Mouse (Mus musculus) heart, embryonic 15.5 days (tissue): ENCODE data around the gene Inpp5e. TPM values are rescaled to one million over a fixed set of nuclear protein-coding genes. Genes with fewer than 3 reads are reported as not detected.
"Not testable (repeated sequence)": the region's sequence is repeated elsewhere in the genome, so short reads cannot be mapped to it uniquely, and the experiment has no call there.

Experiments
- ATAC-seq: fragments of 200-750 bp; cut with Nextera tagmentation; replicated peaks from 2 replicates; pipeline ENCODE4 v1.8.0; 2017; ENCODE audit warnings: low read depth, moderate TSS enrichment; ENCODE audit not compliant: insufficient number of reproducible peaks, insufficient read depth, low FRiP score
- H3K27ac ChIP-seq: fragments of 300-500 bp; sonication (generic); 2 replicates; pipeline ENCODE4 v1.5.1; 2015; ENCODE audit warnings: mild to moderate bottlenecking, inconsistent platforms
- H3K27me3 ChIP-seq: fragments of 300-500 bp; sonication (generic); 2 replicates; pipeline ENCODE4 v1.6.1; 2015; ENCODE audit warnings: inconsistent platforms
- H3K36me3 ChIP-seq: fragments of 300-500 bp; sonication (generic); 2 replicates; pipeline ENCODE4 v1.6.1; 2015; ENCODE audit warnings: mild to moderate bottlenecking, inconsistent platforms
- H3K4me1 ChIP-seq: fragments of 300-500 bp; sonication (generic); replicated peaks from 2 replicates; pipeline ENCODE4 v1.6.1; 2015; ENCODE audit warnings: inconsistent platforms
- H3K4me2 ChIP-seq: fragments of 300-500 bp; sonication (generic); 2 replicates; pipeline ENCODE4 v1.6.1; 2015; ENCODE audit warnings: inconsistent platforms, mild to moderate bottlenecking, moderate library complexity
- H3K4me3 ChIP-seq: fragments of 300-500 bp; sonication (generic); 2 replicates; pipeline ENCODE4 v1.5.1; 2015; ENCODE audit warnings: mild to moderate bottlenecking, inconsistent platforms
- H3K9ac ChIP-seq: fragments of 300-500 bp; sonication (generic); 2 replicates; pipeline ENCODE4 v1.6.1; 2015; ENCODE audit warnings: mild to moderate bottlenecking, inconsistent platforms
- H3K9me3 ChIP-seq: fragments of 300-500 bp; sonication (generic); replicated peaks from 2 replicates; pipeline ENCODE4 v1.6.1; 2016; ENCODE audit warnings: inconsistent platforms
- WGBS: fragments of 180-500 bp; shearing (Covaris S2); methylation state at CpG from one replicate; pipeline ENCODE4 v1.1.7; 2015; ENCODE audit warnings: mixed read lengths; 5-methylcytosine and 5-hydroxymethylcytosine counted together
- polyA plus RNA-seq: library from polyadenylated mRNA; unstranded; fragments of >200 nt; fragmentation: Nextera tagmentation; extraction: Ambion mirVana; gene quantifications from 2 replicates; pipeline ENCODE4 v1.2.1, GENCODE M21; 2015

The Inpp5e gene
- polyA plus RNA-seq, 1 experiment from 2014 or later = 14.3 TPM

GRCm38 (mm10) chr2:26389154-26389690 lies 19.8 kb downstream of the Inpp5e start, which contains the start of the genes Entr1 and Pmpca:
Entr1 (minus strand) TSS chr2:26389316.
Pmpca (plus strand) TSS chr2:26389339.
- Histone ChIP-seq H3K27ac (peak within 1 kb of the TSS; percentile 70), H3K9me3 (no peaks in the 10 kb centered on the region), H3K36me3 (peaks cover 71% of the 10 kb centered on the region), H3K9ac (peak within 1 kb of the TSS; percentile 95), H3K4me1 (peaks cover 21% of the 10 kb centered on the region), H3K27me3 (no peaks in the 10 kb centered on the region), H3K4me2 (peak within 1 kb of the TSS; percentile 84), H3K4me3 (peak within 1 kb of the TSS; percentile 97)
- under 1% methylated on average over 56 of the region's 60 CpGs for WGBS
- ATAC-seq = peak; percentile 86

GRCm38 (mm10) chr2:26388682-26389153 lies 20.3 kb downstream of the Inpp5e start:
- WGBS = under 1% methylated on average over 29 of the region's 45 CpGs
- Histone ChIP-seq H3K4me2 (peak overlapping the region; percentile 84), H3K4me1 (peaks cover 21% of the 10 kb centered on the region), H3K36me3 (peaks cover 71% of the 10 kb centered on the region), H3K27ac (peak overlapping the region; percentile 70), H3K9ac (peak overlapping the region; percentile 95), H3K27me3 (no peaks in the 10 kb centered on the region), H3K9me3 (no peaks in the 10 kb centered on the region), H3K4me3 (peak overlapping the region; percentile 97)
- peak; percentile 41; the same call in 1 of the 2 replicates for ATAC-seq

- H3K9ac ChIP-seq = peak overlapping the region; percentile 95; the same call in 1 of the 2 replicates
- no peaks in the 10 kb centered on the region for H3K27me3 ChIP-seq
- WGBS = 77% methylated on average over 3 of the region's 3 CpGs
- no peaks in the 10 kb centered on the region for H3K9me3 ChIP-seq
- H3K36me3 ChIP-seq = peaks cover 71% of the 10 kb centered on the region
- H3K4me1 ChIP-seq = peaks cover 21% of the 10 kb centered on the region
- no peak overlapping the region for H3K27ac ChIP-seq
- ATAC-seq = no peak
- peak overlapping the region; percentile 84 for H3K4me2 ChIP-seq
- peak overlapping the region; percentile 97; the same call in 1 of the 2 replicates for H3K4me3 ChIP-seq
Observed at GRCm38 (mm10) chr2:26387713-26388112, 21.3 kb downstream of the Inpp5e start.

- 0 out of 2 replicates have a peak overlapping the region, but pooled peaks have one; percentile 79 for H3K9ac ChIP-seq
- peak overlapping the region; percentile 91 for H3K4me2 ChIP-seq
- not testable (repeated sequence) for H3K27ac ChIP-seq, H3K9me3 ChIP-seq, H3K4me1 ChIP-seq, H3K27me3 ChIP-seq, ATAC-seq
- WGBS = 28% methylated on average over 6 of the region's 6 CpGs
- H3K4me3 ChIP-seq = peak overlapping the region; percentile 85
- H3K36me3 ChIP-seq = peaks cover 54% of the 10 kb centered on the region
Observed at GRCm38 (mm10) chr2:26380871-26381270, 28.1 kb downstream of the Inpp5e start.

GRCm38 (mm10) chr2:26380131-26380771 lies 28.8 kb downstream of the Inpp5e start, which contains the start of gene Snapc4:
Snapc4 (minus strand) TSS chr2:26380653.
- peak within 1 kb of the TSS; percentile 79 for H3K9ac ChIP-seq
- ATAC-seq = peak; percentile 86
- WGBS = under 1% methylated on average over 38 of the region's 38 CpGs
- no peaks in the 10 kb centered on the region for H3K9me3 ChIP-seq
- H3K36me3 ChIP-seq = peaks cover 54% of the 10 kb centered on the region
- no peaks in the 10 kb centered on the region for H3K27me3 ChIP-seq
- H3K27ac ChIP-seq = peak within 1 kb of the TSS; percentile 48
- peaks cover 5% of the 10 kb centered on the region for H3K4me1 ChIP-seq
- H3K4me2 ChIP-seq = peak within 1 kb of the TSS; percentile 91
- peak within 1 kb of the TSS; percentile 85 for H3K4me3 ChIP-seq

GRCm38 (mm10) chr2:26372396-26372795 lies 36.6 kb downstream of the Inpp5e start:
- H3K27me3 ChIP-seq = no peaks in the 10 kb centered on the region
- H3K4me1 ChIP-seq = no peaks in the 10 kb centered on the region
- H3K9ac ChIP-seq = no peak overlapping the region
- peaks cover 92% of the 10 kb centered on the region for H3K36me3 ChIP-seq
- no peak overlapping the region for H3K4me3 ChIP-seq
- no peak overlapping the region for H3K4me2 ChIP-seq
- no peaks in the 10 kb centered on the region for H3K9me3 ChIP-seq
- 92% methylated on average over 8 of the region's 8 CpGs for WGBS
- H3K27ac ChIP-seq = no peak overlapping the region
- no peak for ATAC-seq

- Histone ChIP-seq H3K4me3 (no peak overlapping the region), H3K27ac (no peak overlapping the region), H3K4me1 (peaks cover 19% of the 10 kb centered on the region), H3K36me3 (peaks cover 81% of the 10 kb centered on the region), H3K4me2 (no peak overlapping the region), H3K9ac (no peak overlapping the region), H3K9me3 (no peaks in the 10 kb centered on the region), H3K27me3 (no peaks in the 10 kb centered on the region)
- ATAC-seq = no peak
- 91% methylated on average over 1 of the region's 1 CpGs for WGBS
Observed at GRCm38 (mm10) chr2:26368572-26368971, 40.4 kb downstream of the Inpp5e start.

GRCm38 (mm10) chr2:26367911-26368310 lies 41.1 kb downstream of the Inpp5e start:
- ATAC-seq = no peak
- WGBS = 89% methylated on average over 6 of the region's 6 CpGs
- Histone ChIP-seq H3K4me2 (no peak overlapping the region), H3K36me3 (peaks cover 75% of the 10 kb centered on the region), H3K4me3 (no peak overlapping the region), H3K9ac (no peak overlapping the region), H3K9me3 (no peaks in the 10 kb centered on the region), H3K27me3 (no peaks in the 10 kb centered on the region), H3K27ac (no peak overlapping the region), H3K4me1 (peaks cover 19% of the 10 kb centered on the region)

GRCm38 (mm10) chr2:26364738-26365465 lies 44.1 kb downstream of the Inpp5e start:
- H3K27ac ChIP-seq = peak overlapping the region; percentile 63
- H3K4me1 ChIP-seq = peaks cover 21% of the 10 kb centered on the region
- H3K27me3 ChIP-seq = no peaks in the 10 kb centered on the region
- ATAC-seq = peak; percentile 61
- WGBS = 40% methylated on average over 10 of the region's 10 CpGs
- H3K36me3 ChIP-seq = peaks cover 47% of the 10 kb centered on the region
- 0 out of 2 replicates have a peak overlapping the region, but pooled peaks have one; percentile 1 for H3K9ac ChIP-seq
- no peak overlapping the region for H3K4me2 ChIP-seq
- H3K9me3 ChIP-seq = no peaks in the 10 kb centered on the region
- H3K4me3 ChIP-seq = no peak overlapping the region

- no peaks in the 10 kb centered on the region for H3K9me3 ChIP-seq
- no peak overlapping the region for H3K4me3 ChIP-seq
- no peak overlapping the region for H3K9ac ChIP-seq
- H3K4me2 ChIP-seq = no peak overlapping the region
- H3K36me3 ChIP-seq = peaks cover 33% of the 10 kb centered on the region
- H3K4me1 ChIP-seq = peaks cover 23% of the 10 kb centered on the region
- 61% methylated on average over 5 of the region's 5 CpGs for WGBS
- no peaks in the 10 kb centered on the region for H3K27me3 ChIP-seq
- no peak overlapping the region for H3K27ac ChIP-seq
- no peak for ATAC-seq
Observed at GRCm38 (mm10) chr2:26363481-26363880, 45.5 kb downstream of the Inpp5e start.

GRCm38 (mm10) chr2:26362991-26363390 lies 46.0 kb downstream of the Inpp5e start:
- ATAC-seq = no peak
- 83% methylated on average over 5 of the region's 5 CpGs for WGBS
- Histone ChIP-seq H3K4me2 (no peak overlapping the region), H3K9ac (no peak overlapping the region), H3K27me3 (no peaks in the 10 kb centered on the region), H3K4me3 (no peak overlapping the region), H3K9me3 (no peaks in the 10 kb centered on the region), H3K36me3 (peaks cover 29% of the 10 kb centered on the region), H3K4me1 (peaks cover 23% of the 10 kb centered on the region), H3K27ac (no peak overlapping the region)
